Mouse (Mus musculus): ENCODE measurements around the gene Kcna2. TPM values are rescaled to one million over a fixed set of nuclear protein-coding genes. Genes with fewer than 3 reads are reported as not detected.

The Kcna2 gene
- polyA plus RNA-seq, 1 experiment = 3.8 TPM

DNA sequence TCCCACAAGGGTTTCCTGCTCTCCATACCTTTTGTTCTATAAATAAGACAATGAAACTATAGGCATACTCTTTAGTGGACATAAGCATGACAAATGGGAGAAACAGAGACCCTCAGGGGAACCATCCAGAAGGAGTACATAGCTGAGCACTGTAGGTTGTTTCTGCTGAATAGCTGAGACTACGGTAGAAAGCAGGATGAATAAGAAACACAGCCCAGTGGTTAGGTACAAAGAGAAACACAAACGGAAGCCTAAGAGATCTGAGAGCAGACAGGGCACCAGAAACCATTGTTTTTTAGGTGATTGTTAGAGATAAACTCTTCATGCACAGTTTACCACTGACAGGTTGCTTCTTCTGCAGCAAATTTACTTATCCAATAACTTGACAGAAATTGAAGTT is 1.1 kb upstream of the Kcna2 start:
- WGBS = 43% methylated on average over 2 of the region's 2 CpGs
- H3K4me3 ChIP-seq (ENCODE audit: extremely low read depth, insufficient read depth, insufficient read length) = no peak overlapping the region
- peaks cover 12% of the 10 kb centered on the region for H3K27me3 ChIP-seq (ENCODE audit: control insufficient read depth, insufficient read depth, low read length)
- peaks cover 4% of the 10 kb centered on the region; the same call in 1 of the 2 replicates for H3K4me1 ChIP-seq (ENCODE audit: control insufficient read depth, insufficient read depth, insufficient read length)
- DNase-seq (ENCODE audit: low read depth in 1 of 2, low spot score in 2 of 2) = no peak
- H3K36me3 ChIP-seq (ENCODE audit: control insufficient read depth, insufficient read depth, low read length) = no peaks in the 10 kb centered on the region
- H3K27ac ChIP-seq (ENCODE audit: insufficient read depth, low read length) = peak overlapping the region; percentile 65; the same call in 1 of the 2 replicates
- TF ChIP-seq POLR2A (IDR thresholded peaks at IDR 0.05; ENCODE audit: low read depth, low read length) = no peak
- no peak for TF ChIP-seq CTCF (IDR thresholded peaks at IDR 0.05; ENCODE audit: extremely low read depth, insufficient read depth, insufficient read length, insufficient replicate concordance)

DNA sequence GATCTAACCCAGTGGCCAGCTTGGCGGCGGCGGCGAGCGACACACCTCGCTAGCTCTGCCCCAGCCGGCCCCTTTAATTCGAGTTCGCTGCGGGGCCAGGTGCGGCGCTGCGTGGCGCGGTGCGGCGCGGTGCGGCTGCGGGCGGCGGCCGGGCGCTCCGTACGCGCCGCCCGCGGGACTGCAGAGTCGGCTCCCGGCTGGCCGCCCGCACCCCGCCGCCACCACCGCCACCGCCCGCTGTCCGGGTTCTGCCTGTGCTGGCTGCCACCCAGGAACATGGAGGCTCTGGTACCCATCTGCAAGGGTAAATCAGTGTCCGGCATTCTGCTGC is 475 bp downstream of the Kcna2 start:
- TF ChIP-seq POLR2A (IDR thresholded peaks at IDR 0.05; ENCODE audit: low read depth, low read length) = no peak
- TF ChIP-seq CTCF (IDR thresholded peaks at IDR 0.05; ENCODE audit: extremely low read depth, insufficient read depth, insufficient read length, insufficient replicate concordance) = no peak
- H3K4me1 ChIP-seq (ENCODE audit: control insufficient read depth, insufficient read depth, insufficient read length) = peaks cover 4% of the 10 kb centered on the region; the same call in 1 of the 2 replicates
- H3K27ac ChIP-seq (ENCODE audit: insufficient read depth, low read length) = peak overlapping the region; percentile 65
- no peaks in the 10 kb centered on the region for H3K36me3 ChIP-seq (ENCODE audit: control insufficient read depth, insufficient read depth, low read length)
- DNase-seq (ENCODE audit: low read depth in 1 of 2, low spot score in 2 of 2) = no peak
- H3K27me3 ChIP-seq (ENCODE audit: control insufficient read depth, insufficient read depth, low read length) = peaks cover 12% of the 10 kb centered on the region
- 3% methylated on average over 37 of the region's 41 CpGs for WGBS
- H3K4me3 ChIP-seq (ENCODE audit: extremely low read depth, insufficient read depth, insufficient read length) = peak overlapping the region; percentile 56

DNA sequence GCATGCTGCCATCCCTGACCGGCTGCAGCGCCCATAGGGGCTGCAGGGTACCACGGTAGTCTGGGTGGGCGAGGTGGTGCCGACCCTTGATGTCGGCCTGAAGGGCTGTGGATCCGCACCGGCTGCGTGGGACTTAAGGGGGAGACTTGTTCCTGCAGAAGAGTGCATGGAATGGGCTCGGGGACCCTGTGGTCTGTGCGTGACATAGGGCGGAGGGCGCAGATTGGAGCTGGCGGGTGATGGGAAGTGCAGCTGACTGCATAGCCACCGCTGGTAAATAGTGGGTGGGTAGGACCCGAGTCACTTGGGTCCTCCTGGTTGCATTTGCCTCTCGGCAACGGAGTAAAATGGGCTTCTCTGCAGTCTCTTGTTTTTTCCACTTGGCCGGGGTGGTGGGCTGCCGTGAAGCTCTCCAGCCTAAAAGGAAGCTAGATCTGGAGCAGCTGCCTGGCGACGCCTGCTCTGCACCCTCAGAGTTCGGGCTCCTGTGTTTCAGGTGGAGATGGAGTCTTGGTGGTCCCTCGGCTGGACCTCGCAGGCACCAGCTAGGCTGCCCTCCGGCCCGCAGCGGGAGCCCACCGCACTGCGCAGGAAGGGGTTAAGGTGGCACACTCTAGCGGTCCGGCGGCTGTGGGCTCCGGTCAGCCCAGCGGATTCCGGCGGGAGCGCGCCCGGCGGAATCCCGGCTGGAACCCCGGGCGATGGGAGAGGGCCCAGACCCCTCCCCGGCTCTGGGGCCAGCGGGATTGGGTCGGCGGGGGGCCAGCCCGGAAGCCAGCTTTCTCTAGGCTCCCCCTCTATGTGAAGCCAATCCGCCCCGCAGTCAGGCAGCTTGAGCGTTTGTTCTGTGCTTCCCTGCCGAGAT is 1.1 kb downstream of the Kcna2 start:
- H3K27ac ChIP-seq (ENCODE audit: insufficient read depth, low read length) = peak overlapping the region; percentile 65
- WGBS = 4% methylated on average over 53 of the region's 53 CpGs

DNA sequence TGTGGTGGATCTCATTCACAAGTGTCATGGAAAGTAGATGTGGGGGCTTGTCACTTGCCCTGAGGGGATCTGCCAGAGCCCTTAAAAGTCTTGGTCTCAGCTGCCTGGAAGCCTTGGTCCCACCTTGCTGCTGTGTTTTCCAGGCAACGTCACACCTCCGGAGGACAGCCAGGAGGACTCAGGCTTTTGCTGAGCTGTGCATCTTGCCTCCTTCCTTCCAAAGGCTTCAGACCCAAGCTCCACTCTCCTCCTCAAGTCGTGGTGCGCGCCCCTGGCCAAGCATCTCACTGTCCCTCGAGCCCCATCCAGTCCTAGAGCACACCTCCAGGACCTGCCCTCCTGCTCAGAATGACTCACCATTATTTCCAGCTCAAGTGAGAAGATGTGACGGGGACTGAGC is 2.1 kb downstream of the Kcna2 start:
- H3K27me3 ChIP-seq (ENCODE audit: control insufficient read depth, insufficient read depth, low read length) = peaks cover 12% of the 10 kb centered on the region
- TF ChIP-seq CTCF (IDR thresholded peaks at IDR 0.05; ENCODE audit: extremely low read depth, insufficient read depth, insufficient read length, insufficient replicate concordance) = no peak
- TF ChIP-seq POLR2A (IDR thresholded peaks at IDR 0.05; ENCODE audit: low read depth, low read length) = no peak
- no peak overlapping the region for H3K4me3 ChIP-seq (ENCODE audit: extremely low read depth, insufficient read depth, insufficient read length)
- WGBS = 71% methylated on average over 7 of the region's 7 CpGs
- no peak for DNase-seq (ENCODE audit: low read depth in 1 of 2, low spot score in 2 of 2)
- H3K36me3 ChIP-seq (ENCODE audit: control insufficient read depth, insufficient read depth, low read length) = no peaks in the 10 kb centered on the region
- no peak overlapping the region for H3K27ac ChIP-seq (ENCODE audit: insufficient read depth, low read length)
- H3K4me1 ChIP-seq (ENCODE audit: control insufficient read depth, insufficient read depth, insufficient read length) = peaks cover 2% of the 10 kb centered on the region; the same call in 1 of the 2 replicates

More for the DNA sequence above, 1.1 kb downstream of the Kcna2 start:
- Histone ChIP-seq H3K27me3 (ENCODE audit: control insufficient read depth, insufficient read depth, low read length) (peaks cover 12% of the 10 kb centered on the region), H3K4me3 (ENCODE audit: extremely low read depth, insufficient read depth, insufficient read length) (peak overlapping the region; percentile 56), H3K4me1 (ENCODE audit: control insufficient read depth, insufficient read depth, insufficient read length) (peaks cover 4% of the 10 kb centered on the region; the same call in 1 of the 2 replicates), H3K36me3 (ENCODE audit: control insufficient read depth, insufficient read depth, low read length) (no peaks in the 10 kb centered on the region)
- TF ChIP-seq POLR2A (IDR thresholded peaks at IDR 0.05; ENCODE audit: low read depth, low read length) (no peak), CTCF (IDR thresholded peaks at IDR 0.05; ENCODE audit: extremely low read depth, insufficient read depth, insufficient read length, insufficient replicate concordance) (no peak)
- DNase-seq (ENCODE audit: low read depth in 1 of 2, low spot score in 2 of 2) = no peak

DNA sequence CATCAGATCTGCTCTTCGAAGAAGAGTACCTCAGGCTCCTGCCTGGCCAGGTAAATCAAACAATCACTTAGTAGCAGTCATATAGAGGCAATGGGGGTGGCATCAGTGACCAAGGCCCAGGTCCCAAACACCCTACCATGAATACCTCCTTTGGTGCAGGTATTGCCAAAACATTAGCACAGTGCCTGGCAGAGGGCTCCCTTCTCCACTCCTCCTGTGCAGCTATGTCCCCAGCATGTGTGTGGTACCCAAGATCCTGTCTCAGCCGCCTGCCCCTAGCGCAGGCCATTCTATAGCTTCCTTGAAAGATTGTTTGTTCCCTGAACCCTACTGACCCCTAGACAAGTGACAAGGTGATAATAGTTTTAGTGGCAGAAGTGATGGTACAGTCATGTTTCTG is 2.5 kb downstream of the Kcna2 start:
- DNase-seq (ENCODE audit: low read depth in 1 of 2, low spot score in 2 of 2) = no peak
- no peak for TF ChIP-seq CTCF (IDR thresholded peaks at IDR 0.05; ENCODE audit: extremely low read depth, insufficient read depth, insufficient read length, insufficient replicate concordance)
- TF ChIP-seq POLR2A (IDR thresholded peaks at IDR 0.05; ENCODE audit: low read depth, low read length) = no peak
- 87% methylated on average over 3 of the region's 3 CpGs for WGBS

DNA sequence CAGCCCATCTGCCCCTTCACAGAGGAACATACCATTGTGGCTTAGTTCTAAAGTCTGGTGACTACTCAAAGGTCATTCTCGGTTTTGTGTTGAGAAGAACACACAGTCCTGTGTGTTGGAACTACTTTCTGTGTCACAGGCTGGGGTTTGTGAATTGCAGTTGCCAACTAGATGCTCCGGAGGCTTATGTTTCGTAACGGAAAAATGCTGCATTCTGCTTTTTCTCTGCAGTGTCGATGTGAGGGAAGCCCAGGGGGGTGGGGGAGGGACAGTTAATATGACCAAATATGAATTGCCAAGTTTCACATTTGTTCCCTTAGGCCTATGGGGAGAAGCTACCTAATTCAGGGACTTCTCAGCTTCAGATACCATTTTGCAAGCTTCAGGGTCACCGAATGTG is 5.0 kb downstream of the Kcna2 start:
- peaks cover 13% of the 10 kb centered on the region for H3K27me3 ChIP-seq (ENCODE audit: control insufficient read depth, insufficient read depth, low read length)
- no peak overlapping the region for H3K27ac ChIP-seq (ENCODE audit: insufficient read depth, low read length)
- no peak for DNase-seq (ENCODE audit: low read depth in 1 of 2, low spot score in 2 of 2)

More for the DNA sequence above, 2.5 kb downstream of the Kcna2 start:
- Histone ChIP-seq H3K36me3 (ENCODE audit: control insufficient read depth, insufficient read depth, low read length) (no peaks in the 10 kb centered on the region), H3K4me1 (ENCODE audit: control insufficient read depth, insufficient read depth, insufficient read length) (peaks cover 2% of the 10 kb centered on the region; the same call in 1 of the 2 replicates), H3K4me3 (ENCODE audit: extremely low read depth, insufficient read depth, insufficient read length) (no peak overlapping the region), H3K27me3 (ENCODE audit: control insufficient read depth, insufficient read depth, low read length) (peaks cover 12% of the 10 kb centered on the region), H3K27ac (ENCODE audit: insufficient read depth, low read length) (no peak overlapping the region)

DNA sequence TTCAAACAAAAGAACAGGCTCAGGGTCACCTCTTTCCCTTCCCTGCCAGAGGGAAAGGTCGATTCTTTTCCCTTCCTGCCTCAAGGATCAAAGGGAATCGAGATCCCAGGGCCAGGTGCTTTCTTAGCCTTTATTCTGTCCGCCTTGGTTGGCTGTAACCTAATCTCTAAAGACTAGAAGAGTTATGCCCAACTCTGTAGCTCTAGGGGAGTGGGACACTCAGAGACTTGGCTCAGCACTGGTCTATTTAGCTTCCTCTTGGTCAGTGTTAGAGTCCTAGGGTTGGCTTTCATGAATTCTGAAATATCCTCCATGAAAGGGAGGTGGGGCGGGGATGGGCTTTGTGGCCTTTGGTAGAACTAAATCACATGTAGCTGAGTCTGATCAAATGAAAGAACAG is 11.6 kb downstream of the Kcna2 start:
- WGBS = 68% methylated on average over 4 of the region's 4 CpGs

More for the DNA sequence above, 5.0 kb downstream of the Kcna2 start:
- Histone ChIP-seq H3K4me3 (ENCODE audit: extremely low read depth, insufficient read depth, insufficient read length) (no peak overlapping the region), H3K36me3 (ENCODE audit: control insufficient read depth, insufficient read depth, low read length) (no peaks in the 10 kb centered on the region), H3K4me1 (ENCODE audit: control insufficient read depth, insufficient read depth, insufficient read length) (no peaks in the 10 kb centered on the region)
- whole genome bisulfite sequencing = 81% methylated on average over 6 of the region's 6 CpGs
- no peak for TF ChIP-seq CTCF (IDR thresholded peaks at IDR 0.05; ENCODE audit: extremely low read depth, insufficient read depth, insufficient read length, insufficient replicate concordance)
- TF ChIP-seq POLR2A (IDR thresholded peaks at IDR 0.05; ENCODE audit: low read depth, low read length) = no peak

More for the DNA sequence above, 11.6 kb downstream of the Kcna2 start:
- no peaks in the 10 kb centered on the region for H3K4me1 ChIP-seq (ENCODE audit: control insufficient read depth, insufficient read depth, insufficient read length)
- no peak for DNase-seq (ENCODE audit: low read depth in 1 of 2, low spot score in 2 of 2)
- TF ChIP-seq POLR2A (IDR thresholded peaks at IDR 0.05; ENCODE audit: low read depth, low read length) (no peak), CTCF (IDR thresholded peaks at IDR 0.05; ENCODE audit: extremely low read depth, insufficient read depth, insufficient read length, insufficient replicate concordance) (no peak)
- H3K27me3 ChIP-seq (ENCODE audit: control insufficient read depth, insufficient read depth, low read length) = 0 out of 2 replicates have a peak, but pooled peaks cover 1% of the 10 kb centered on the region
- no peaks in the 10 kb centered on the region for H3K36me3 ChIP-seq (ENCODE audit: control insufficient read depth, insufficient read depth, low read length)
- H3K27ac ChIP-seq (ENCODE audit: insufficient read depth, low read length) = no peak overlapping the region
- H3K4me3 ChIP-seq (ENCODE audit: extremely low read depth, insufficient read depth, insufficient read length) = no peak overlapping the region

Measured in spleen, adult 2 months (tissue).